Mouse (Mus musculus) left cerebral cortex, adult 18-20 months (tissue): ENCODE measurements around the gene Tex37. TPM values are rescaled to one million over a fixed set of nuclear protein-coding genes. Genes with fewer than 3 reads are reported as not detected.

Experiments used
- DNase-seq, 2 experiments: peaks; one replicate each; pipeline ENCODE4 v3.0.0; 2021 to 2022; ENCODE audit warnings: low spot score in 2 of 2, mixed read lengths in 1 of 2
- long read RNA-seq, 2 experiments: library from polyadenylated mRNA; stranded (forward); transcript quantifications; one replicate each; pipeline ENCODE4 v2.0.0; 2021
- total RNA-seq, 2 experiments: library from RNA; stranded (reverse); gene quantifications; 2 replicates each; pipeline ENCODE4 v1.2.3; 2021

The Tex37 gene
- not detected for total RNA-seq
- long read RNA-seq, experiment 1: 0 reads
- long read RNA-seq, experiment 2: 0 reads

DNA sequence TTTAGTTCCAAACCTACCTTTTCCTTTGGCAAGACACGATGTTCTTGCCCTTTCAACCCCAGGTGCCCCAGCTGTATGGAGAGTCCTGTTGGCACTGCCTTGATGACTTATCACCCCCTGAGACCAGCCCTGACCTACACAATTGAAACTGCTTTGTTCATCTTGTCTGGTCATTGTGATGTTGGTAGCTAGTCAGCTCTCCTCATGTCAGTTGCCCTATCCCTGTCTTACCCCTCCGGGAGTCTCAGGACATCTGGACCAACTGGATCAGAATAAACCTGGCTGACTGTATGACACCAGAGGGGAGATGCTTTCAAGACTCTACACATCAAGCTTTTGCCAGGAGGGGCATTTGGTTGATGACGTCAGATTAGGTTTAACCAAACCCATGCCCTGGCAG lies at the start of gene Tex37:
Gene Tex37 (minus strand): TSS at position 101 of the 400 bp plus-strand sequence.
- DNase-seq: no peak

DNA sequence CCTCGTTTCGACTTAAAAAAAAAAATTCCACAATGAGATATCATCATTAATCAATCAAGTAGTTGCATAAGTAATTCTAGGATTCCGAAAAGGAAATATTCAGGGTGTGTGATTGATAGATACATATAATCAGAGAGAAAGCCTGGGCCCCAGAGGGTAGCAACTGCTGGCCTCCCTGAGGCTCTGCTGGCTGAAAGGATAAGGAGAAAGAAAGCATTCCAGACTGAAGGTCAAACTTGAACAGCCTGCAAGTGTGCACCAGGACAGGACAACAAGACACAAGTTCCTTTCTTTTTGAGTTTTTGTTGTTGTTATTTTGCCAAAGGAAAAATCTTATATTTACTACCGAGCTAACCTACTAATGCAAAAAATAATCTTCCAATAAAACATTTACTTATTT lies 49.6 kb upstream of the Tex37 start:
- DNase-seq: no peak

DNA sequence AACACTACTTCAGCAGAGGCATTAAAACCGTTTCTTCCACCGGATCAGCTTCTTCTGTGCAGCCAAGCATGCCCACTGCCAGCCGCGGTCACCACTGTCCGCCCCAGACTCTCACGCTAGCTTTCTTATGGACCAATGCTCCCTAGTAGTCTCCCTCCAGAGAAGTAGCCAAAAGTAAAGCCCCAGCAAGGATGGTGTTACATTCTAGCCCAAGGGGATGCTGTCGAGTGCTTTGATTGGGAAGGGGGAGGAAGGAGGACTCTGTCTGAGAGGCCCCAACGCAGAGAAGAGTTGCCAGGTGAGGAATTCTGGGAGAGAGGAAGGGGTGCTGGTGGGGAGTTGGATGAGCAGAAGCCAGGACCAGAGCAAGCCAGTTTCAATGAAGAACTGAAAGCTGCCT lies 48.7 kb upstream of the Tex37 start:
- no peak for DNase-seq

DNA sequence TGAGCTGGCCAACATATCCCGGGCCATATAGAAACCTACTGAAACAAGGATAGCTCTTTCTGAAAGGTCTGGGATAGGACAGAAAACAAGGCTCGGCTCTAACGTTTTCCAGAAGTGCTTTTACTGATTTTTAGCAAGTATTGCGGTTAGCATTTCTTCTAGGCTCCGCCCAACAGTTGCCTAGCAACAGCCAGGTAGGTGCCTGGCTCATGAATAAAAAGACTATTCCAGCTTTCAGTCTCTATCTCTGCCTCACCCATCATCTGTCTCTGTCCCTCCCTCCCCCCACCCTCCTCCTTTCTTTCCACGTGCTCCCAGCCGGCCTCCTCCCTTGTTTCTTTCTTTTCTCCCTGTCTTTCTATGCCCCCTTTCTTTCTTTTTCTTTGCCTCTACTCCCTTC lies 47.0 kb upstream of the Tex37 start:
- DNase-seq: no peak

DNA sequence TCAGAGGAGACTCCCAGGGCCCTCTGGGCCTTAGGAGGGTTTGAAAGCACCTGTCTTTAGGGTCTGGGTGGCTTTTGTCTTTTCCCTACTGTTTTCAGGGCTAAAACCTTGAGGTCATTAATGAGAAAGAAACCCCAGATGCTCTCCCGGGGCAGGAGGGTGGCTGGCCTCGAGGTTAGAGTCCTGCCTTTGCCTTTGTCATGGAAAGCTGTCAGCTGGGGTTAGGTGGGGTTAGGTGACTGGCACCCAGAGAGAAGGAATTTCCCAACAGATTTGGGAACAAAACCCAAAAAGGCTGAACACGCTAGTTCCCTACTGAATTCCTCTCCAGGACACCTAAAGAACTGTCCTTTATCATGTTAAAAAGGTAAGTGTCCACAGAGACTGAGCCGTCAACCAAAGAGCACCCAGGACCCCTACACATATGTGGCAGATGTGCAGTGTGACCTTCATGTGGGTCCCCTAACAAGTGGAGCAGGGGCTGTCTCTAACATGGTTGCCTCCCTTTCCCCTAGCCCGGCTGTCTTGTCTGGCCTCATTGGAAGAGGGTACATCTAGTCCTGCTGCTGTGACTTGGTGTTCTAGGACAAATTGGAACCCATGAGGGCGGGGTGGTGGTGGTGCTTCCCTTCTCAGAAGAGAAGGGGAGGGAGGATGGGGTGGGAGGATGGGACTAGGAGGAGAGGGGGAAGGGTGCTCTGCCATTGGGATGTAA lies 45.5 kb upstream of the Tex37 start:
- no peak for DNase-seq

DNA sequence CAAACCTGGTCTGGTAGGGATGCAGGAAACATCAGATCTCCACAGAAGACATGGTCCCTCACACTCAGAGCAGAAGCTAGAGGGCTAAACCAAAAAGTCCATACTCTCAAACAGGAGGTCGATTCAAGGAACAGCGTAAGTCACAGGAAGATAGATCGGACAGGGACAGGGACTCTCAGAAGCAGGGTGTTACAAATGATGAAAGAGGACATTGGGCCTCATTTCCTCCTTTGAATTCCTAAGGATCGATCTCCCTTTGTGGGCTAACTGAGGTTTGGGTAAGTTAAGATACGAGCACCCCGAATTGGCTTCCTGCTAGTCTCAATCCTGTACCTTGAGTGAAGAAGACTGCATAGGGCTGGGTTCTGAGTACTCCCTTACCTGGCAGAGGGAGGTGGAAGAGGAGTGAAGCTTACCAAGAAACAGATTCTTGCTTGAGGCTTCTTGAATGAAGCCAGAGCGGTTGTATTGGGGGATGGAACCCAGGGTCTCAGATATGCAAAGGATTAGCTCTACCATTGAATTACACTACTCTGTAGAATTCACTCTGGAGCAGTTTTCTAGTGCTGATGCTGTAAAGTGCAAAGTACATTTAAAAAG lies 38.7 kb upstream of the Tex37 start:
- DNase-seq: no peak

DNA sequence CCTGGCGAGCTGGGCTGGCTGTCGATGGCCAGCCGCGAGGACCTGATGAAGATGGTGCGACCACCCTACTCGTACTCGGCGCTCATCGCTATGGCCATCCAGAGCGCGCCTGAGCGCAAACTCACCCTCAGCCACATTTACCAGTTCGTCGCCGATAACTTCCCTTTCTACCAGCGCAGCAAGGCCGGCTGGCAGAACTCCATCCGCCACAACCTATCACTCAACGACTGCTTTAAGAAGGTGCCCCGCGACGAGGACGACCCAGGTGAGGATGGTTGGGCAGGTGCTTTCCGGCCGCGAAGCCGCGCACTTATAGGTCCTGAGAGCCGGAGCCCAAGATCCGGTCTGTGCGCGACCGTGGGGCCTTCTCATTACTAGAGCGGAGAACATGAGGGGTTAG lies 38.2 kb upstream of the Tex37 start:
- peak; percentile 2 to 5 for DNase-seq

DNA sequence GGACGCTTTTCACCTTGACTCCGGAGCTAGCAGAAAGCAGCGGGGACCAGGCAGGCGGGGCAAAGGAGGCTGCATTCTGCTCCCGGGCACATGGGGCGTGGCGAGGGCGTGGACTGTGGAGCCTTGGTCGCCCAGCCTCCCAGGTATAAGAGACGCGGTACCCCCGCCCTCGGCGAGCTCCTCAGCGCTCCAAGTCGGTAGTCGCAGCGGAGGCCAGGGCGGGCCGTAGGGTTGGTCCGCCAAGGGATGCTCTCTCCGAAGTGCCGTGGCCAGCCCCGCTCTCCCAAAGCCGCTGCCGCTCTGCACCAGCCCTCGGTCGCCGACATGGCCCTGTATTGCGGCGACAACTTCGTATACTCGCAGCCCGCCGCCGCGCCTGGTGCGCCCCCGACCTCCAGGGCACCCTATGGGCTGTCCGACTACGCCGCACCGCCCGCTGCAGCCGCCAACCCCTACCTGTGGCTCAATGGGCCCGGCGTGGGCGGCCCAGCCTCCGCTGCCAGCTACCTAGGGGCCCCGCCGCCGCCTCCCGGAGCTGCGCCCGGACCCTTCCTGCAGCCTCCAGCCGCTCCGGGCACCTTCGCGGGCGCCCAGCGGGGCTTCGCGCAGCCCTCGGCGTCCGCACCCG lies 37.7 kb upstream of the Tex37 start, which contains the start of gene Foxi3:
Gene Foxi3 (plus strand): TSS at position 247 of the 628 bp plus-strand sequence.
- peak in 1 of 2 experiments; percentile 3 for DNase-seq

DNA sequence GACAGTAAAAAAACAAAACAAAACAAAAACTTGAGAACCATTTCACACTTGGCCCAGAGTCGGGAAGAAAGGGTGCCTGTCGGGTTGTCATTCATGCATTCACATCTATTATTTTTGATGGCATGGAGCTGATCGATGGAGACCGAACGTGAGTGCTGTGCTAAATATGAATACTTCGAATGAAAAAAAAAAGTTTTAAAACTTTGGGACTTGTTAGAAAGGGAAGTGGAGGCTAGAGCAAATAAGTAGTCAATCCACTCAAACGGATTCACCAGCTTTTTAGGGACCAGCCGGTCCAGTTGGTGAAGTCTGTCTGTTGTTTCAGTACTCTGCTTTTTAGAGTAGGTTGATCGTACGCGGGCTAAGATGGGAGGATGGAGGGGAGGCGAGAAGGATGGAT lies 37.1 kb upstream of the Tex37 start:
- no peak for DNase-seq

DNA sequence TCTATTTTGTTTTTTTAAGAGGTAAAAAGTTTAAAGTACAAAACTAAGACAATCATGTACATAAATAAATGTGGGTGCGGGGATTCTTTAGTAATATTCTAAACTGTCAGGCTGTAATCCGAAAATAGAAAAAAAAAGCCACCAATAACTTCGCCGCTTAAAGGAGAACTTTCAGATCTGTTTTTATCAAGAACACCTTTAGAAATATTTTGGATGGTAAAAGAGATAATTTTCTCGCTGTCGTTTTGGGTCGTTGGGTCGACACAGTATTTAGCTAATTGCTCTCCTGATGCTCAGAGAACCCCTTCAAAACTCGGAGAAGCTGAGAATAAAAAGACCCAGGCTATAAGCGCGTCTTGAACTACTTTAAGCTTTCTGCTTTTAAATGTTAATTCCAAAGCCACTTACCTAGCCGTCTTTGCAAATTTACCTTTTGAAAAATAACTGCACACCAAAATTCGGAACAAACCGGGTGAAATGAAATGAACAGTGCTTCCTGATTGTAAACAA lies 36.6 kb upstream of the Tex37 start:
- DNase-seq: no peak

DNA sequence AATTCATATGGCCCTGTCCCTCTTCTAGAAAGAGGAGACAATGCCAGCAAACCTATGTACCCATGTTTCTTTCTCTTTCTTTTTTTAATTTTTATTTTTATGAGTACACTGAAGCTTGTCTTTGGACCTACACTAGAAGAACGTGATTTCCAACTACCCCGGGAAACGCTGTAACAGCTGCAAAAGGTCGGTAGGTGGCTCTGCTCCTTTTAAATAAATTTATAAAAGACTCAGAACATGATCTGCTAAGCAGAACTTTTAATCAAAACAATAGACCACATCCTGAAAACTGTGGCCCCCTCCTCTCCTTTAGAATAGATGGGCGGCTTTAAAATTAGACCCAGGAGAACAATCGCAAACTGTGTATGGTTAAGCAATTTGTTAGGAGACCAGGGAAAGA lies 35.3 kb upstream of the Tex37 start:
- DNase-seq: no peak

DNA sequence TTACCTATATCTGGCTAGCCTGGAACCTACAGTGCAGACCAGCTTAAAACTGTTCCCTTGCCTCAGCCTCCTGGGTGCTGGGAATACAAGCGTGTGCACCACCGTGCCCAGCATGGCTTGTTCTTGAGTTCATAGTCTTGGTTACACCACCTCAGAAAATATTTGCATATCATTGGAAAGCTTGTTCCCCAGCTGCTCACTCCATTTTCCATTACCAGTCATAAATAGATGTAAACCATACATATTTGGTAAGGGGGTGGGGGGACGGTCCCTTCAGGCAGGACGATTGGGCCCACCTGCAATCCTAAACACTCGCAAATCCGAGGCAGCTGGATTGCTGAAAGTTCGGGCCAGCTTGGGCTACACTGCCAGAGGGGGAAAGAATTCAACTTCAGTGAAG lies 34.5 kb upstream of the Tex37 start:
- no peak for DNase-seq

DNA sequence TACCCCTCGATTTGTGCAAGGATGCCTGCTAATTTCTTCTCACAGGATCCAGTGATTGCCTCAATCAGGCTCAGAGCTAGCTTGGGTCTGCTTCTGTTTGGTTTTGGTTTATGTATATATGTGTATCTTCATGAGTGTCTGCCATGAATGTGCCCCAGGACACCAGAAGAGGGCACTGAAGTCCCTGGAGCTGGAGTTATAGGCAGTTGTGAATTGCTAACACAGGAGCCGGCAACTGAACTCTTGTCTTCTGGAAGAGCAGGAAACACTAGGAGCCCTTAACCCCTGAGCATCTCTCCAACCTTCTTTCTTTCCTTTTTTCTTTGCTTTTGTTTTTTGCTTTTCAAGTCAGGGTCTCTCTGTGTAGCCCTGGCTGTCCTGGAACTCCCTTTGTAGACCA lies 13.1 kb upstream of the Tex37 start:
- DNase-seq: no peak

DNA sequence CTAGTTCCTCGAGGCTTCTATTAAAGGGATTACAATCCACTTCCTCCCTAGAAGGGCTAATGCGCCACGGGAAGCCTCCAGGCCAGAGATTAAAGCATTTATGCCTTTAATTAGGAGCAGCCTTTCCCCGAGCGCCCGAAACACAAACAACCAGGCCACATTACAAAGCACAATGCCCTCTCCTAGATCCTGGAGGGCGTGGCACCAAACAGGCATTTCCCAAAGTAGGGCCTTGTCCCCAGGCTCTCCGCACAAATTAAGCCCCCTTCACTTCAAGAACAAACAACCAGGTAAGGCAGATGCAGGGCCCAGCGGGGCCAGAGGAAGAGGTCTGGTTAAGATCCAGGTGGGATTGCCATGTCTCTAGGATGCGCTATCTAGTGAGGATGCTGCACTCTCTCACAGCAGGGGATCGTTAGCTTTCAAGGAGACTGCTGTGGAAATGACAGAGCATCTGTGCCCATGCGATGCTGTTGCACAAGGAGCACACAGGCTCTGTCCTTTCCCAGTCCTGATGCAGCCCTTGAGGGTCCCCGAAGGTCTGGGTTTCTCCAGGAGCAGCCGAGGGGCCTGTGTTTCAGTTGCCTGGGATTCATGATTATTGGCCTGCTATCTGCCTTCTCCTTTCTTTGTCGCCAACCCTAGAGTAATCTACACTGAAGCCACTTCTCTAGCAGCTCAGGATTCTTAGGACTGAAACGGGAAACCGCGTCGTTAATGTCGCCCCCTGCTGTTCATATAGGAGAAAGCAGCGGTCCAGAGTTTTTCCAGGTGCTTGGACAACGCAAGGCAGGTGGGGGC lies 2.7 kb upstream of the Tex37 start:
- peak; percentile 45 to 54 for DNase-seq

DNA sequence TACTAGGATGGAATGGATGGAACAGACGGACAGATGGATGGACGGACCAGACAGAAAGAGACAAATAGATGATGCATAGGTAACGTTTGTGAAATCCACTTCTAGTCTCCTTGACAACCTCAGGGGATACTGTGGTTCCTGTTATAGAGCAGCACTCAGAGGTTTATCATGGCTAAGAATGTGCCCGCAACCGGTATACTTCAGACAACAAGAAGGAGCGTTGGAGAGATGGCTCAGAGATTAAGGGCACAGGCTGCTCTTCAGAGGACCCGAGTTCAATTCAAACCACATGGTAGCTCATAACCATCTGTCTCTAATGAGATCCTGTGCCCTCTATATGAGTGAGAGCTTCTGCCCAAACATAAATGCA lies 6.3 kb downstream of the Tex37 start:
- no peak for DNase-seq

DNA sequence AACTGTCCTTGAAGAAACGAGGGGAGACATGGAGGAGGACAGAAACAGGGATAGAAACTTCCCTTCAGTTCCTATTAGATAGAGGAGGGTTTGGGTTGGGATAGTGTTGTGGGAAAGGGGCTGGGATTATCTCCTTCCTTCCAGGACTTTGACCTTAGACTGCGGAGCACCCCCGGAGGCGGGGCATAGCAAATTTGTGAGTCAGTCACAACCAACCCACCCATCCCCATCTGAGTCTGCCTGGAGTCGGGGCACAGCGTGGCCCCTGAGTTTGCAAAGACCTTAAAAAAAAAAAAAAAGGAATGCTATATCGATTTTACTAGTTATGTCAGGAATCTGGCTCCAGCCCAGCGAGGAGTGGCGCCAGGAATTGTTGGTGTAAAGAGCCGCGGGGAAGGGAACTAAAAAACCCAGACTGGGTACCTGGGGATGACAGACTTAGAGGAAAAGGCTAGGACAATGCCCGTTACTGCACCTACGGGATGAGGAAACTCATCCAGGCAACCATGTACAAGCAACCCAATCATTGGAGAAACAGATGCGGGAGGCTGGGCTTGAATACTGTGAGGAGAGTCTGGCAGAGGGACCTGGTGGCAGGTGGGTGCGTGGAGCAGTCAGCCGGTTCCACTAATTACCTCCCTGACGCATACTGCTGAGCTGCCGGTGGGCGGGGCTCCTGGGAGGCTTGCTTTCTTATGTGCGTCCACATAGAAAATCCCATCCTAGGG lies 6.9 kb downstream of the Tex37 start:
- DNase-seq: peak; percentile 36 to 39

DNA sequence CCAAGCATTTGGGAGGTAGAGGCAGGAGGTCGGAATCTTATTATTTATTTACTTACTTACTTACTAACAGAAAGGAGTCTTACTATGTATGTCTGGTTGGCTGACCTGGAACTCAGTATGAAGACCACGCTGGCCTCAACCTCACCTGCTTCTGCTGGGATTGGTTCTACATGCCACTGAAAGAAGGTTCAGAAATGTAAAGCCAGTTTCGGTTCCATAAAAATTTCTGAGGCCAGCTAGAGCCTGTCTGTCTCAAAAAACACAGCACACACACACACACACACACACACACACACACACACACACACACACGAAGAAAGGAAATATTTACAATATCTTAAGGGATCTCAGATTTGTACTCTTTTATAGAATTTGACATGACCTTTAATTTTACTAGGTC lies 8.4 kb downstream of the Tex37 start:
- no peak for DNase-seq

DNA sequence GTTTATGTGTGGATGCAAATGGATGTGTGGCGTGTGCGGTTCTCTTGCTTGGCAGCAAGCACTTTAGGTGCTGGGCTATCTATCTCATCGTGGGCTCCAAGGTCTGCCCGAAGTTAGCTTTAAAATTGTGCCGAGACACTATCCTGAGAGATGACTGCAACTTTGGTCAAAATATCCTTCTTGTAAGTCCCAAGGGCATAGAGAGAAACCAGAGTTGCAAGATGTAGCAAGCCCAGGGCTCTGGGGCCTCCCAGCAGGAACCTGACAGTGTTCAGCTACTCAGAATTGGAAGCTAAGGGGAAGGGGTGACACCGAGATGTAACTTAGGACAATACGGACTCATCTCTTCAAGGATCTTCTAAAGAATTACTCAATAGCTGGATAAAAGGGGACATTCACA lies 9.2 kb downstream of the Tex37 start:
- no peak for DNase-seq

DNA sequence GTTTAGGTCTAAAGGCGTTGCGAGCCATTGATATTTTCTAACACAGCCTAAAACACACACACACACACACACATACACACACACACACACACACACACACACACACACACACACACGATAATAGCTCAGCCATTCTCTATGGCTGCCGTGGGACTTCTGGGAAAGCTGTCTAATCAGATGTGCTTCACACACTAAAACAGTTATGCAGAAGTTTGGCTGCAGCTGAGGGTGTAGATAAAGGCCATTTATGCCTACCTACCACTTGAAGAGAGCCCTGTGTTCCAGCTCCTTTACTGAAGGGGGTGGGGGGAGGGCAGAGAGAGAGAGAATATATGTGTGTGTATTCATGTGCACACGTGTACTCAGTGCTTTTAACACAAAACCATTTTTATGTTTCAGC lies 15.0 kb downstream of the Tex37 start:
- no peak for DNase-seq

DNA sequence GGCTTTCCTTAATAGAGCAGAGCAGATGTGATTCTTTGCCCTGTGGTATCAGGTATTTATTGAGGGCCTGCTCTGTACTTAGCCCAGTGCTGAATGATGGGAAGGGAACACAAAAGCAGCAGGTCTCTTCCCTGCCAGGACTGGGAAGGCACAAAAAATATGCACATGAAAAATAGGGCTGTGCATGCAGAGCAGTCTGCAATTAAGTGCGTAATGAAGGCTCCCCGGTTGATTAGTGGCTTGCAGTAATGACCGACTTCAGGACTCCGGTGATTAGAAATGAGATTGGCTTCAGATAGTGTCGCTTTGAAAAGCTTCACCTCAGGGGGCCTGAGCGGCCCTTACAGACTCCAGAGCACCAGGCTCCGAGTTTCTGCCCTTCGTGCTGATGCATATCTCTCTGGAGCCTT lies 19.1 kb downstream of the Tex37 start:
- DNase-seq: no peak

DNA sequence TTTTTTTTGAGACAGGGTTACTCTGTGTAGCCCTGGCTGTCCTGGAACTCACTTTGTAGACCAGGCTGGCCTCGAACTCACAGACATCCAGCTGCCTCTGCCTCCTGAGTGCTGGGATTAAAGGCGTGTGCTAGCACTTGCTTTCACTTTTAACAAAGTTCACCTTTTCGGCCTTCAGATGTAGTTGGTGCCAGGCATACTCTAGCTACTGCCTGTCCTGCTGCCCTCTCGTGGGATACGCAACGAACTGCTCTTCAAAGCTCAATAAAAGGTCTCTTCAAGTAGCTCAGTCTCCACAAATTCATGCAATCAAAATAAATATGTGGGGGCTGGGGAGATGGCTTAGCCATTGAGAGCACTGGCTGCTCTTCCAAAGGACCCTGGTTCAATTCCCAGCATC lies 20.6 kb downstream of the Tex37 start:
- DNase-seq: no peak
